Mouse (Mus musculus) kidney, adult 2 months (tissue): Measurements from ENCODE around the gene Actg1. TPM values are rescaled to one million over a fixed set of nuclear protein-coding genes. Genes with fewer than 3 reads are reported as not detected.

Experiments
- DNase-seq: peaks from one replicate; pipeline ENCODE4 v3.0.0; 2021
- H3K27ac ChIP-seq: fragments of 200-500 bp; 2 replicates; pipeline ENCODE4 v1.5.1; 2012; ENCODE audit warnings: low read depth, low read length, control low read depth, inconsistent platforms; ENCODE audit not compliant: insufficient read depth
- H3K27me3 ChIP-seq: fragments of 200-500 bp; replicated peaks from 2 replicates; pipeline ENCODE4 v1.6.1; 2012; ENCODE audit warnings: mild to moderate bottlenecking, moderate library complexity, low read length, inconsistent platforms; ENCODE audit not compliant: control insufficient read depth, insufficient read depth
- H3K36me3 ChIP-seq: fragments of 200-500 bp; 2 replicates; pipeline ENCODE4 v1.6.1; 2012; ENCODE audit warnings: mild to moderate bottlenecking, moderate library complexity, low read length, inconsistent platforms; ENCODE audit not compliant: control insufficient read depth, insufficient read depth
- H3K4me1 ChIP-seq: fragments of 200-500 bp; 2 replicates; pipeline ENCODE4 v1.6.1; 2011; ENCODE audit warnings: low read length; ENCODE audit not compliant: control insufficient read depth, insufficient read depth
- H3K4me3 ChIP-seq: fragments of 200-500 bp; 2 replicates; pipeline ENCODE4 v1.5.1; 2011; ENCODE audit warnings: mild to moderate bottlenecking, low read depth, low read length, control low read depth; ENCODE audit not compliant: insufficient read depth
- CTCF ChIP-seq: fragments of 200-500 bp; conservative IDR thresholded peaks from 2 replicates; pipeline ENCODE4 v1.5.1; 2011; ENCODE audit warnings: low read depth, mild to moderate bottlenecking, control low read depth, low read length, moderate library complexity, mixed read lengths; ENCODE audit not compliant: insufficient read depth, insufficient read length
- POLR2A ChIP-seq: fragments of 200-500 bp; IDR thresholded peaks from one replicate; pipeline ENCODE4 v1.6.1; 2011; ENCODE audit warnings: low read depth, low read length, control low read depth
- WGBS: fragments of 180-500 bp; shearing (Covaris S2); methylation state at CpG from one replicate; pipeline ENCODE4 v1.1.7; 2018; 5-methylcytosine and 5-hydroxymethylcytosine counted together
- polyA plus RNA-seq: library from polyadenylated mRNA; depleted of rRNA; stranded (reverse); fragments of >200 nt; gene quantifications from 2 replicates; pipeline ENCODE4 v1.2.3, GENCODE M21; 2012

Gene Actg1
- polyA plus RNA-seq, 1 experiment: 981 TPM

DNA sequence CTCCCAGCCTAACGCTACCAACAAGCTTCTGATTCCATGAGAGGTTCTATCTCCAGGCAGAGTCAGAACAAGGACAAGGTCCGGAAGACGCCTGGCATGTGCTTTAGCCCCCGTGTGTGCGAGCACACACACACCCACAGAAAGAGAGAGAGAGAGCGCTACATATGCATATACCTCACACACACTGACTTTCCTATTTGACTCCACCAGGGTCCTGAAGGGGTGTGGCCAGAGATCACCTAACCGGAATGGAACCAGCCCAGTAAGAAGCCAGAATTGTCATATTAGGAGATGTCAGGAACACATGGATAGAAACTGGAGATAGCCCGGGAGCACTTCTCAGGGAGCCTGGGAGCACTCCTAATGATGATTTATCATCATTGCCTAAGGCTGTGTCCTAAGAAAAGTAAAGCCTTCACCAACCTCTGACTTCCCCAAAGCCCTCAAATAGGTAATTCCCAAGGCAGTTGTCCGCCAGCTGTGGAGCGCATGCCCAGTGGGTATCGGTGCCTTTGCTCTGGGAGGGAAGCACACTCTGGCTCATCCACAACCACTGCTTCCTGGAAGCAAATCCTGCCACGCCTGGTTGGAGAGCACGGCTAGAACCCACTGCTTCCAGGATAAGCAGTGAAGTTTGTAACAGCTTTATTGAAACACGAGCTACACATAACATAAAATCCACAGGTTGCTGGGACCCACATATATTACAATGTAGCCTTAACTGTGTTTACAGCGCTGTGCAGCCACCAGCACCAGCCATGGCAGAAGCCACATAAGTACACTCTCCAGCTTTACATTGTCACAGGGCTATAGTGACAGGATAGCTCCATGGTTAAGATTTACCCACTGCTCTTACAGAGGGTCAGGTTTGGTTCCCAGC, 39.7 kb downstream of the Actg1 start:
- no peaks in the 10 kb centered on the region for H3K36me3 ChIP-seq
- TF ChIP-seq POLR2A: no peak
- TF ChIP-seq CTCF: no peak
- 49% methylated on average over 15 of the region's 15 CpGs for WGBS
- DNase-seq: no peak
- no peak overlapping the region for H3K4me3 ChIP-seq
- H3K4me1 ChIP-seq: peaks cover 18% of the 10 kb centered on the region
- H3K27me3 ChIP-seq: no peaks in the 10 kb centered on the region
- no peak overlapping the region for H3K27ac ChIP-seq

GRCm38 (mm10) chr11:120307566-120308430, 40.5 kb downstream of the Actg1 start:
- Histone ChIP-seq H3K4me1 (peaks cover 18% of the 10 kb centered on the region), H3K4me3 (no peak overlapping the region), H3K27me3 (no peaks in the 10 kb centered on the region), H3K27ac (no peak overlapping the region), H3K36me3 (no peaks in the 10 kb centered on the region)
- peak; percentile 97 for DNase-seq
- TF ChIP-seq POLR2A (no peak), CTCF (peak; percentile 94)
- WGBS: 11% methylated on average over 19 of the region's 19 CpGs

- Histone ChIP-seq H3K27me3 (no peaks in the 10 kb centered on the region), H3K4me3 (no peak overlapping the region), H3K4me1 (peaks cover 18% of the 10 kb centered on the region), H3K36me3 (no peaks in the 10 kb centered on the region), H3K27ac (no peak overlapping the region)
- DNase-seq: no peak
- TF ChIP-seq POLR2A (no peak), CTCF (no peak)
- WGBS: 47% methylated on average over 5 of the region's 5 CpGs
Measured at GRCm38 (mm10) chr11:120307132-120307413, 41.3 kb downstream of the Actg1 start.

DNA sequence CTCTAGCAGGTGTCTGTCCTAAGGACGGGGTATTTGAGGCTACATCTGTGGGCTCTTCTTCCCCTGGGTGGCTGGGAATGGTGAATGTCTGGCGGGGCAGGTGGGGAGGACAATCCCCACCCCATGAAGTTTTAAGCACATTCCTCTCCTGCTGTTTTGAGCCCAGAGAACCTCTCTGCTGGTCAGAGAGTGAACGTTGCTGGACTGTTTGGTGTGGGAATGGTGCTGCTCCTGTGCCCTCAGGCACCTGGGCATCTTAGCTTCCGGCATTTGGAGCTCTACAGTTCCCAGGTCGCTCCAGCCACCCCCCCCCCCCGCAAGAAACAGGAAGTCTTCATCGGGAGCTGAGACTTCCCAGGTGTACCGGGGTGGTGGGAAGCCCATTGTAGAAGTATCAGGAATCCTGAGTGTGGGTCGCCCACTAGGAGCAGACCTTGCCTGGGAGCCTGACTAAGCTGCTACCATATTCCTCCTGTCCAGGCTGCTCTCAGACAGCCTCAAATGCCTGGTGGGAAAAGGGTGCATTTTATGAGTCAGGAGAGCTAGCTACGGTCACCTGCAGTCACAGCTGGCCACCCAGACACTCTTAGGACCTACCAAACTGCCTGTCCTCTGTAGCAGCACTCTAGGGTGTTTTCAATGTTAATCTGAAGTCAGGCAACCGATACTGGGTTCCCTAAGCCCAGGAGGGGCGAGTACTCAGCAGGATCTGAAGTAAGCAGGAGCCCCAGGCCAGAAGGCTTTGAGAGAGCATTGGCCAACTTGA, 41.8 kb downstream of the Actg1 start:
- Histone ChIP-seq H3K27ac (no peak overlapping the region), H3K36me3 (no peaks in the 10 kb centered on the region), H3K27me3 (no peaks in the 10 kb centered on the region), H3K4me3 (no peak overlapping the region), H3K4me1 (peaks cover 18% of the 10 kb centered on the region)
- 68% methylated on average over 12 of the region's 12 CpGs for WGBS
- no peak for TF ChIP-seq CTCF
- TF ChIP-seq POLR2A: no peak
- no peak for DNase-seq

DNA sequence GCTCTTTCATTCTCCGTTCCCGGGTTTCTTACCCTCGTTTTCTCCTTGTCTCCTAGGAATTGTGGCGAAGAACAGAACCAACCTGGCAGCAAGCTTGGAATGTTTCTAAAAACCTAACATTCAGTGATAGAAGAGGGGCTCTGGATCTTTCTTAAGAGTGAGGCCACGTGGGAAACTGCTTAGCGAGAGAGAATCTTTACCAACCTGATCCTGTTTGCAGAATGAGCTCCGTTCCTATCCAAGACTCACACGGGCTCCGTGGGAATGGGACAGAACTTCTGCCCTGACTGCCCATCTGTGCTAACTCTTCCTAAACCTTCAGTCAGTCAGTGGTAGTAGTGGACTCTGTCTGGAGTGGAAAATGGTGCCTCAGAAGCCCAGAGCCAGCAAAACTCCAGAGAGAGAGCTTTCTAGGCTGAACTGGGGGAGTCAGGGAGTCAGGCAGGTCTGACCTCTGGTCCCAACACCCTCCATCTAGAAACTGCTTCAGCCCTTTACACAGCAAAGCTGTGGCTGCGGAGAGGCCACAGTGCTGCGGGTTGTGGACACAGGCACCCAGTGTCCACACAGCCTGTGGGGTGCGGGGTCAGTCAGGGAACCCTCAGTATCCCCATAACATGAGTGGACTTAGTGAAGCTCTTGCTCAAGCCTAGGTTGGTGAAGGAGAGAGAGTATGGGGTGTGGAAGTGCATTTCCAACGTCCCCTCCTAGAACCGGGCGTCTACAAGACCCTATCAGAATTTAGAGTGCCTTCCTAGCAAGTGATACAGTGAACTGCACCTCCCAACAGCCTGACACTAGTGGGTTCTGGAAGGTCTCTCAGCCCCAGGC, 42.6 kb downstream of the Actg1 start:
- Histone ChIP-seq H3K27ac (peak overlapping the region; percentile 54), H3K36me3 (no peaks in the 10 kb centered on the region), H3K27me3 (no peaks in the 10 kb centered on the region), H3K4me3 (peak overlapping the region; percentile 60), H3K4me1 (peaks cover 18% of the 10 kb centered on the region)
- DNase-seq: no peak
- 38% methylated on average over 15 of the region's 15 CpGs for WGBS
- TF ChIP-seq CTCF: no peak
- no peak for TF ChIP-seq POLR2A

DNA sequence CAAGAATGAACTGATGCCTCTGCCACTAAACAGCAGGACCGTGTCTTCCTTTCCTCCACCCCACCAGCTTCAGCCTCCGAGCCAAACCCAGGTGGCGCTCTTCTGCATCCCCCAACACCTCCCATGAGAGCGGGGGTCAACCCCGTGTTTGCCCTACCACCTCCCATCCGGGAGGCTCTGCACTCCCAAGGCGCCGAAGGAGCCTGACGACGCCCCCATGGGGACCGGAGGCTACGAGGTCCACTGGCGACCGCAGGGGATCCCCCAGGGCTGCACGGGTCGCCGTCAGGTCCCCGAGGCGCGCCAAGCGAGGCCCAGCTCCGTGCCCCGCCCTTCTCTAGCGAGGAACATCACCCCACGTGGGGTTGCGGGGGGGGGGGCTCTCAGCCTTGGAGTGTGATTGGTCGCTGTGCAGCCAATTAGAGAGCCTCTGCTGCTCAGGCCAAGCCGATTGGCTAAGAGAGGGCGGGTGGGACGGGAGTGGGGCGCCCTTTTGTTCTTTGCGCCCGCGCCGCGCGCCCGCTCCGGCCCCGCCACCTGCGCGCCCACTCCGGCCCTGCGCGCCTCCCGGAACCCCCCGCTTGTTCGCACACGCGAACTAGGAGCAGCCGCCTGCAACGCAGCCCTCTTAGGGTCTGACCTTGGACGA, 43.3 kb downstream of the Actg1 start:
- TF ChIP-seq POLR2A: no peak
- TF ChIP-seq CTCF: peak; percentile 30; the same call in 1 of the 2 replicates
- H3K27ac ChIP-seq: peak overlapping the region; percentile 54
- WGBS: under 1% methylated on average over 53 of the region's 53 CpGs
- DNase-seq: peak; percentile 96
- peaks cover 15% of the 10 kb centered on the region for H3K4me1 ChIP-seq
- no peaks in the 10 kb centered on the region for H3K36me3 ChIP-seq
- peak overlapping the region; percentile 60 for H3K4me3 ChIP-seq
- H3K27me3 ChIP-seq: no peaks in the 10 kb centered on the region
